ENCODE assay signal across 19 mouse cellular contexts in genomic region chr11:121221321-121222010, GRCm38 (mm10). TPM values are rescaled to one million over a fixed set of nuclear protein-coding genes. Genes with fewer than 3 reads are reported as not detected.
DNase-seq lines count a peak whose midpoint lies in the region; ATAC-seq and TF ChIP-seq lines count a peak whose summit lies in the region.
"Had no signal": no experiment of that assay in that cellular context is flagged by ENCODE, and none has a peak within 500 bp of the region (broad histone marks: within the 10 kb centered on the region; RNA-seq: fewer than 3 reads in every experiment).

No protein-coding gene starts in this region.

- H3K4me1 ChIP-seq in heart, postnatal 0 days (ENCODE audit: control insufficient read depth, insufficient read depth), result peaks cover 13% of the 10 kb centered on the region
- no peaks in the 10 kb centered on the region for H3K4me1 ChIP-seq in heart, embryonic 10.5 days
- no peaks in the 10 kb centered on the region for H3K4me1 ChIP-seq in midbrain, embryonic 16.5 days (ENCODE audit: control insufficient read depth, insufficient read depth, low read length)
- H3K4me1 ChIP-seq: embryonic facial prominence, embryonic 13.5 days; hindbrain, embryonic 10.5 days; limb, embryonic 13.5 days; liver, embryonic 15.5 days had no signal

- H3K27me3 ChIP-seq in heart, postnatal 0 days (ENCODE audit: control insufficient read depth, insufficient read depth, low read length), result no peaks in the 10 kb centered on the region
- no peaks in the 10 kb centered on the region for H3K27me3 ChIP-seq in heart, embryonic 10.5 days (ENCODE audit: insufficient read depth, poor library complexity, severe bottlenecking)
- no peaks in the 10 kb centered on the region for H3K27me3 ChIP-seq in myocyte (ENCODE audit: control insufficient read depth, insufficient read depth, insufficient read length)
- no peaks in the 10 kb centered on the region for H3K27me3 ChIP-seq in midbrain, embryonic 16.5 days (ENCODE audit: control insufficient read depth, insufficient read depth, low read depth, low read length)
- H3K27me3 ChIP-seq: embryonic facial prominence, embryonic 13.5 days; limb, embryonic 13.5 days; liver, embryonic 15.5 days had no signal

- TF ChIP-seq EP300 in heart, postnatal 0 days (IDR thresholded peaks at IDR 0.05; ENCODE audit: low read depth), result no peak

- TF ChIP-seq POLR2A in myocyte (IDR thresholded peaks at IDR 0.05; ENCODE audit: insufficient read length, low read depth), result no peak

- DNase-seq in heart, postnatal 0 days (ENCODE audit: low spot score), result no peak
- DNase-seq in heart, embryonic 10.5 days (ENCODE audit: low spot score), result no peak
- peak; percentile 76 for DNase-seq in brain, adult 2 months (ENCODE audit: low read depth, low spot score)
- DNase-seq in cerebellum, adult 9-11 months, result peak; percentile 77
- DNase-seq in urinary bladder, postnatal 14 days (ENCODE audit: low spot score), result no peak
- DNase-seq: adrenal gland, adult 2 months; kidney, adult 18-20 months; kidney, postnatal 10 days; lung, postnatal 14 days; right cerebral cortex, adult 18-20 months; thymus, postnatal 4 days had no signal

- H3K4me3 ChIP-seq in heart, postnatal 0 days (ENCODE audit: low read depth, low read length), result no peak overlapping the region
- no peak overlapping the region for H3K4me3 ChIP-seq in heart, embryonic 10.5 days
- no peak overlapping the region for H3K4me3 ChIP-seq in myocyte
- H3K4me3 ChIP-seq in midbrain, embryonic 16.5 days (ENCODE audit: low read depth, low read length), result no peak overlapping the region
- H3K4me3 ChIP-seq: embryonic facial prominence, embryonic 13.5 days; hindbrain, embryonic 10.5 days; limb, embryonic 13.5 days; liver, embryonic 15.5 days had no signal

- H3K9ac ChIP-seq in heart, postnatal 0 days (replicated peaks; ENCODE audit: low read depth, low read length), result no peak overlapping the region
- no peak overlapping the region for H3K9ac ChIP-seq in midbrain, embryonic 16.5 days (ENCODE audit: low read depth, low read length)
- H3K9ac ChIP-seq: embryonic facial prominence, embryonic 13.5 days; limb, embryonic 13.5 days; liver, embryonic 15.5 days had no signal

- 0 out of 2 replicates have a peak overlapping the region, but pooled peaks have one; percentile 2 for H3K27ac ChIP-seq in heart, postnatal 0 days (ENCODE audit: low read depth)
- H3K27ac ChIP-seq in heart, embryonic 10.5 days, result no peak overlapping the region
- H3K27ac ChIP-seq in midbrain, embryonic 16.5 days (ENCODE audit: low read length), result no peak overlapping the region
- H3K27ac ChIP-seq: embryonic facial prominence, embryonic 13.5 days; hindbrain, embryonic 10.5 days; limb, embryonic 13.5 days; liver, embryonic 15.5 days had no signal

- no peaks in the 10 kb centered on the region for H3K79me2 ChIP-seq in myocyte (ENCODE audit: control insufficient read depth, insufficient read depth)

- ATAC-seq in heart, postnatal 0 days (ENCODE audit: insufficient read depth, low read depth), result peak; percentile 52
- no peak for ATAC-seq in midbrain, embryonic 16.5 days
- ATAC-seq: forebrain, embryonic 16.5 days had no signal

- H3K9me3 ChIP-seq in heart, postnatal 0 days (replicated peaks; ENCODE audit: control insufficient read depth, low read length), result no peaks in the 10 kb centered on the region
- H3K9me3 ChIP-seq in heart, embryonic 10.5 days, result no peaks in the 10 kb centered on the region
- H3K9me3 ChIP-seq in midbrain, embryonic 16.5 days (replicated peaks; ENCODE audit: control insufficient read depth, low read length, poor library complexity, severe bottlenecking), result no peaks in the 10 kb centered on the region
- H3K9me3 ChIP-seq: embryonic facial prominence, embryonic 13.5 days; hindbrain, embryonic 10.5 days; limb, embryonic 13.5 days; liver, embryonic 15.5 days had no signal

- no peak overlapping the region for H3ac ChIP-seq in myocyte (ENCODE audit: control insufficient read depth, insufficient read length)

- WGBS in heart, postnatal 0 days, result 42% methylated on average over 6 of the region's 6 CpGs
- WGBS in heart, embryonic 10.5 days, result 85% methylated on average over 6 of the region's 6 CpGs
- 92% methylated on average over 6 of the region's 6 CpGs for WGBS in midbrain, embryonic 16.5 days

- peaks cover 83% of the 10 kb centered on the region for H3K36me3 ChIP-seq in heart, postnatal 0 days (replicated peaks; ENCODE audit: control insufficient read depth, insufficient read depth, low read length)
- H3K36me3 ChIP-seq in heart, embryonic 10.5 days, result peaks cover 92% of the 10 kb centered on the region
- H3K36me3 ChIP-seq in myocyte (ENCODE audit: control insufficient read depth, insufficient read depth), result peaks cover 30% of the 10 kb centered on the region
- peaks cover 71% of the 10 kb centered on the region for H3K36me3 ChIP-seq in midbrain, embryonic 16.5 days (ENCODE audit: control insufficient read depth, insufficient read depth, low read length)

- H3K4me2 ChIP-seq in heart, postnatal 0 days (ENCODE audit: low read depth, low read length), result no peak overlapping the region
- no peak overlapping the region for H3K4me2 ChIP-seq in myocyte (ENCODE audit: low read depth)
- no peak overlapping the region for H3K4me2 ChIP-seq in midbrain, embryonic 16.5 days (ENCODE audit: low read length)
- H3K4me2 ChIP-seq: embryonic facial prominence, embryonic 13.5 days; limb, embryonic 13.5 days; liver, embryonic 15.5 days; midbrain, embryonic 11.5 days had no signal

- TF ChIP-seq CTCF in heart, postnatal 0 days (IDR thresholded peaks at IDR 0.05; ENCODE audit: low read depth), result no peak

TF ChIP-seq in myocyte, 11 proteins besides CTCF, POLR2A, EP300 and RAD21:
- TF ChIP-seq MYOD1 (IDR thresholded peaks at IDR 0.05; ENCODE audit: control insufficient read depth in 1 of 3, insufficient read length in 2 of 3, low read depth in 2 of 3) (no peak), USF1 (IDR thresholded peaks at IDR 0.05; ENCODE audit: low read depth) (no peak), E2F4 (IDR thresholded peaks at IDR 0.05; ENCODE audit: insufficient read depth) (no peak), POLR2AphosphoS2 (IDR thresholded peaks at IDR 0.05; ENCODE audit: insufficient read length, low read depth) (peak; percentile 17)

RNA-seq across cellular contexts. Expression of gene Cybc1, which starts 7.7 kb away (rescaled TPM):
- 11.3 and 13.0 TPM in 2 replicates for total RNA-seq in heart, postnatal 0 days (2014; rRNA removed; ENCODE audit: low replicate concordance)
- 12.4 and 13.5 TPM in 2 replicates for polyA plus RNA-seq in heart, postnatal 0 days (2015; fragmentation: Nextera tagmentation; extraction: Ambion mirVana)
- 22.9 and 28.0 TPM in 2 replicates for polyA plus RNA-seq in heart, embryonic 10.5 days (2016; fragmentation: Nextera tagmentation; extraction: Ambion mirVana)
- 22.3 TPM for polyA plus RNA-seq in myocyte (2012; fragmentation: generic; extraction: Trizol)
- polyA plus RNA-seq in midbrain, embryonic 16.5 days (2015; fragmentation: Nextera tagmentation; extraction: Ambion mirVana), result 39.6 and 40.3 TPM in 2 replicates

RNA-seq across cellular contexts. Expression of gene Narf, which starts 15.6 kb away (rescaled TPM):
- 159 and 217 TPM in 2 replicates for total RNA-seq in heart, postnatal 0 days (2014; rRNA removed; ENCODE audit: low replicate concordance)
- 40.0 and 48.2 TPM in 2 replicates for polyA plus RNA-seq in heart, postnatal 0 days (2015; fragmentation: Nextera tagmentation; extraction: Ambion mirVana)
- 48.6 and 60.0 TPM in 2 replicates for polyA plus RNA-seq in heart, embryonic 10.5 days (2016; fragmentation: Nextera tagmentation; extraction: Ambion mirVana)
- polyA plus RNA-seq in myocyte (2012; fragmentation: generic; extraction: Trizol), result 27.0 TPM
- 93.1 and 104 TPM in 2 replicates for polyA plus RNA-seq in midbrain, embryonic 16.5 days (2015; fragmentation: Nextera tagmentation; extraction: Ambion mirVana)

RNA-seq across cellular contexts. Expression of gene Ogfod3, which starts 17.0 kb away (rescaled TPM):
- 8.7 and 10.9 TPM in 2 replicates for total RNA-seq in heart, postnatal 0 days (2014; rRNA removed; ENCODE audit: low replicate concordance)
- 26.8 and 27.1 TPM in 2 replicates for polyA plus RNA-seq in heart, postnatal 0 days (2015; fragmentation: Nextera tagmentation; extraction: Ambion mirVana)
- polyA plus RNA-seq in heart, embryonic 10.5 days (2016; fragmentation: Nextera tagmentation; extraction: Ambion mirVana), result 29.1 and 29.8 TPM in 2 replicates
- 12.5 TPM for polyA plus RNA-seq in myocyte (2012; fragmentation: generic; extraction: Trizol)
- 24.0 and 27.6 TPM in 2 replicates for polyA plus RNA-seq in midbrain, embryonic 16.5 days (2015; fragmentation: Nextera tagmentation; extraction: Ambion mirVana)

RNA-seq across cellular contexts. Expression of gene Hexdc, which starts 17.2 kb away (rescaled TPM):
- 23.8 and 36.6 TPM in 2 replicates for total RNA-seq in heart, postnatal 0 days (2014; rRNA removed; ENCODE audit: low replicate concordance)
- 6.4 and 6.5 TPM in 2 replicates for polyA plus RNA-seq in heart, postnatal 0 days (2015; fragmentation: Nextera tagmentation; extraction: Ambion mirVana)
- polyA plus RNA-seq in heart, embryonic 10.5 days (2016; fragmentation: Nextera tagmentation; extraction: Ambion mirVana), result 5.3 and 7.6 TPM in 2 replicates
- polyA plus RNA-seq in myocyte (2012; fragmentation: generic; extraction: Trizol), result 11.6 TPM
- polyA plus RNA-seq in midbrain, embryonic 16.5 days (2015; fragmentation: Nextera tagmentation; extraction: Ambion mirVana), result 34.5 and 40.9 TPM in 2 replicates

RNA-seq across cellular contexts. Expression of gene Foxk2, which starts 38.3 kb away (rescaled TPM):
- total RNA-seq in heart, postnatal 0 days (2014; rRNA removed; ENCODE audit: low replicate concordance), result 23.5 and 25.8 TPM in 2 replicates
- polyA plus RNA-seq in heart, postnatal 0 days (2015; fragmentation: Nextera tagmentation; extraction: Ambion mirVana), result 3.0 and 3.8 TPM in 2 replicates
- 6.5 and 9.3 TPM in 2 replicates for polyA plus RNA-seq in heart, embryonic 10.5 days (2016; fragmentation: Nextera tagmentation; extraction: Ambion mirVana)
- polyA plus RNA-seq in myocyte (2012; fragmentation: generic; extraction: Trizol), result 41.7 TPM
- 11.6 and 14.0 TPM in 2 replicates for polyA plus RNA-seq in midbrain, embryonic 16.5 days (2015; fragmentation: Nextera tagmentation; extraction: Ambion mirVana)

Comparison
In these comparisons a context has a peak if more than half of its experiments do, and no peak if none do; other contexts are left out.
1. DNase-seq: peak in brain, adult 2 months (single experiment) and cerebellum, adult 9-11 months (single experiment); none in heart, postnatal 0 days (single experiment), heart, embryonic 10.5 days (single experiment) and urinary bladder, postnatal 14 days (single experiment).